Mouse (Mus musculus) forebrain, embryonic 12.5 days (tissue): ENCODE results near the gene Gng12. TPM values are rescaled to one million over a fixed set of nuclear protein-coding genes. Genes with fewer than 3 reads are reported as not detected.

Experiments
- ATAC-seq: fragments of 200-750 bp; cut with Nextera tagmentation; 2 replicates; pipeline ENCODE4 v1.8.0; 2017; ENCODE audit warnings: moderate TSS enrichment; ENCODE audit not compliant: low FRiP score
- H3K27ac ChIP-seq: fragments of 300-500 bp; sonication (generic); 2 replicates; pipeline ENCODE4 v1.5.1; 2016; ENCODE audit warnings: mild to moderate bottlenecking
- H3K27me3 ChIP-seq: fragments of 300-500 bp; sonication (generic); 2 replicates; pipeline ENCODE4 v1.6.1; 2016; ENCODE audit warnings: mild to moderate bottlenecking
- H3K36me3 ChIP-seq: fragments of 300-500 bp; sonication (generic); replicated peaks from 2 replicates; pipeline ENCODE4 v1.6.1; 2016; ENCODE audit warnings: mild to moderate bottlenecking
- H3K4me1 ChIP-seq: fragments of 300-500 bp; sonication (generic); 2 replicates; pipeline ENCODE4 v1.6.1; 2016
- H3K4me2 ChIP-seq: fragments of 300-500 bp; sonication (generic); 2 replicates; pipeline ENCODE4 v1.6.1; 2016; ENCODE audit warnings: mild to moderate bottlenecking, moderate library complexity
- H3K4me3 ChIP-seq: fragments of 300-500 bp; sonication (generic); replicated peaks from 2 replicates; pipeline ENCODE4 v1.5.1; 2016; ENCODE audit warnings: mild to moderate bottlenecking
- H3K9ac ChIP-seq: fragments of 300-500 bp; sonication (generic); 2 replicates; pipeline ENCODE4 v1.6.1; 2016; ENCODE audit warnings: mild to moderate bottlenecking
- H3K9me3 ChIP-seq: fragments of 300-500 bp; sonication (generic); 2 replicates; pipeline ENCODE4 v1.6.1; 2016
- WGBS: fragments of 180-500 bp; shearing (Covaris S2); methylation state at CpG from one replicate; pipeline ENCODE4 v1.1.7; 2016; 5-methylcytosine and 5-hydroxymethylcytosine counted together
- polyA plus RNA-seq: library from polyadenylated mRNA; unstranded; fragments of >200 nt; fragmentation: Nextera tagmentation; extraction: Ambion mirVana; gene quantifications from 2 replicates; pipeline ENCODE4 v1.2.1, GENCODE M21; 2016

The Gng12 gene
- polyA plus RNA-seq, 1 experiment from 2014 or later: 34.4 TPM

DNA sequence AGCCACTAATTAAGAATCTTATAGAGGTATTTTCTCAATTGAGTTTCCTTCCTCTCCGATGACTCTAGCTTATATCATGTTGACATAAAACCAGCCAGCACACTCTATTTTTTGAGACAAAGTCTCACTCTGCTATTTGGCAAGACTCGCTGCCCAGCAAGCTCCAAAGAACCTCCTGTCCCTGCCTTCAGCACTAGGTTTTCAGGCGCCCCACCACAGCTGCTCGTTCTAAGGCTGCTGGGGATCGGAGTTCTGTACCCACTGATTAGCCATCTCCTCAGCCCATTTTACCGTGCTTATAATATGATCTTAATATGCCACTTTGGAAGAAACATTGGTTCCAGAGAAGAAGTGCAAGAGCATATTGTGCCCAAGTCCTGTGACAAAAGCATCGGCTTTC, 26.3 kb downstream of the Gng12 start:
- Histone ChIP-seq H3K4me3 (no peak overlapping the region), H3K27ac (no peak overlapping the region), H3K4me2 (no peak overlapping the region), H3K36me3 (no peaks in the 10 kb centered on the region), H3K9me3 (no peaks in the 10 kb centered on the region), H3K9ac (no peak overlapping the region), H3K4me1 (0 out of 2 replicates have a peak, but pooled peaks cover 2% of the 10 kb centered on the region), H3K27me3 (no peaks in the 10 kb centered on the region)
- WGBS: 94% methylated on average over 7 of the region's 7 CpGs
- ATAC-seq: no peak

DNA sequence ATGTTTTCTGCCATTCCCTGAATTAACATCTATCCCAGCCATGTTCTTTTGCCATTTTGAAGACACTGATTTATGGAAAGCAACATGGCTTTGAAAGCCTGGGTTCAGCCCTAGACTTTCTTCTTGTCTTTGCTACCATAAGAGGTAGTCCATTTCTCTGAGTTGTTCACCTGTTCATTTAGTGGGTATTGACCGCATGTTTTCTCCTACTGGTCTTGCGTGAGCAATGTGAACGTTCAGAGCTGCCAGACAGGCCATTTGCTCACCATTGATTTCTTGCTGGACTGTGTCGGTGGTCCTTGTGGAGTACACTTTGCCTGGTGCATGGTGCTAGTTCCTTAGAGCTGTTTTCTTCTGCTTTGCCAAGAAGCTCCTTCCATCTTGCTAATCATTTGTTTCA, 27.7 kb downstream of the Gng12 start:
- WGBS: 89% methylated on average over 4 of the region's 4 CpGs
- no peak overlapping the region for H3K4me3 ChIP-seq
- H3K4me2 ChIP-seq: no peak overlapping the region
- H3K4me1 ChIP-seq: 0 out of 2 replicates have a peak, but pooled peaks cover 2% of the 10 kb centered on the region
- no peaks in the 10 kb centered on the region for H3K27me3 ChIP-seq
- no peaks in the 10 kb centered on the region for H3K36me3 ChIP-seq
- no peaks in the 10 kb centered on the region for H3K9me3 ChIP-seq
- no peak overlapping the region for H3K27ac ChIP-seq
- no peak for ATAC-seq
- no peak overlapping the region for H3K9ac ChIP-seq

DNA sequence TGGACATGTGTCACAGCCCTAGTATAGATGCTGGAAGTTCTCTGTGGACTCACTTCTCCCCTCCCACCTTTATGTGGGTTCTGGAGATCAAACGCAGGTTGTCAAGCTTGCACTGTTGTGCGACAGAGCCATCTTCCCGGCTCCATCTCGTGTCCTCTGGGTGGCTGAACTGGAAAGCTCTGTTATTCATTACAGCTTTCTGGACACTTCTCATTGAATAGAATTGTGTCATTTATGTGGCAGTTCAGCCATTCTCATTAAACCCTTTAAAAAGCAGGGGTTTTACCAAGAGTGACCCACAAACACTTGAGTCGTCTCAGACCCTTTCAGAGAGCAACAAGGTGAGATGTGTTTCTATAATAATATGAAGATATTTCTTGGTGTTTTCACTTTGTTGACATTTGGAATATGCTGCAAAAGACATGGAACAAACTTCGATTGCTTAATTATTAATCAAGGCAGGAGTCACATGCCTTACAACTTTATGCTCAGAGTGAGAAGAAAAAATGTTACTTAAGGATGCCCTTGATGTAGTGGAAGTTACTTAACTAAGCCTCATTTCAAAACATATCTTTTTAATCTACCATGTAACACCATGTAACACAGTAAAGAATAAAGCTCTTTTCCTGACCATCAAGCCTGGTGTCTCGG, 28.2 kb downstream of the Gng12 start:
- Histone ChIP-seq H3K27me3 (no peaks in the 10 kb centered on the region), H3K36me3 (no peaks in the 10 kb centered on the region), H3K9me3 (no peaks in the 10 kb centered on the region), H3K4me2 (no peak overlapping the region), H3K9ac (no peak overlapping the region), H3K27ac (no peak overlapping the region), H3K4me3 (no peak overlapping the region), H3K4me1 (0 out of 2 replicates have a peak, but pooled peaks cover 2% of the 10 kb centered on the region)
- 78% methylated on average over 7 of the region's 7 CpGs for WGBS
- no peak for ATAC-seq

DNA sequence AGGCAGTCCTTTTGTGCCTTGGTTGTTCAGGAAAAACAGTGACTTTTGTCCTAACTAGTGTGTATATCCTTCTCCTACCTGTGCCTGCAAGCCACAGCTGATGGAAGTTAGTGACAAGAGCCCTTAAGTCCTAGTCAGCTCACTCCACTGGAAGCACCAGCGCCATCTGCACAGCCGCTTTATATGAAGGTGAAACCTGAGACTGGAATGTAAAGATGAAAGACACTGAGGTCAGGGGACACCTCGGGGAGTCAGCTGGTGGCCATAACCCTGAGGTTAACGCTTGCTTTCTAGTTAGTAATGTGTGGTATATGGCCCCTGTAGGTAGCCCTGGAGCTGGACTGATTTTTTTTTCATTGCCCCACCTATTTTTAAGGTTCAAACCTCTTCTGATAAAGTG, 30.1 kb downstream of the Gng12 start:
- ATAC-seq: no peak
- Histone ChIP-seq H3K27ac (no peak overlapping the region), H3K27me3 (no peaks in the 10 kb centered on the region), H3K9ac (no peak overlapping the region), H3K4me3 (no peak overlapping the region), H3K36me3 (no peaks in the 10 kb centered on the region), H3K4me2 (no peak overlapping the region), H3K4me1 (0 out of 2 replicates have a peak, but pooled peaks cover 2% of the 10 kb centered on the region), H3K9me3 (no peaks in the 10 kb centered on the region)
- 26% methylated on average over 4 of the region's 4 CpGs for WGBS

DNA sequence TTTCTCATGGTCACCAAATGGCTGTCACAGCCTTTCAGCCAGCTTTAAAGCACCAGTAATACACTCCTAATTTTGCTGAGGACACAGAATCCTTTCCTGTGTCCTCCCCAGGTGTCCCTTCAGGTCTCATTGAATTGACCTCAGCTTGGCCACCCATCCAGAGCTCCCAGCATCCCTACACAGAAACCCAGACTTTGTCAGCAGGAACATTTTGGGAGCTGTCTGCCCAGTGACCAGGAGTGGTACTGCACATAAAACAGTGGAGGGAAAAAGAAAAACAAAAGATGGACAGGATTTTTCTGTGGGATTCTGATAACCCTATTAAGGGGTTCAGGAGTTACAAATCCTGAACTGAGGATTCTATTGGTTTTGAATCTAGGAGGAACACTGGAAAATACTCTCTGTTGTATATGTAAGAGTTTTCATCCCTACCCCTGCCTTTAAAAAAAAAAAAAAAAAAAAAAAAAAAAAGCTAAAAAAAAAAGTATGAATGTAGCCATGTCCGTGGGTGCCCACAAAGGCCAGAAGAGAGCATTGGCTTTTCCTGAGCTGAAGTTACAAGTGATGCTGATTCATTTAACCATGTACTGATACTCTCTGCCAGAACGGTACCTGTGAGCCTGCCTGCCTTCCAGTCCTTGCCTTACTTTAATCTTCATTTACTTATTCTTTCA, 32.9 kb downstream of the Gng12 start:
- Histone ChIP-seq H3K4me1 (0 out of 2 replicates have a peak, but pooled peaks cover 2% of the 10 kb centered on the region), H3K27ac (no peak overlapping the region), H3K9ac (no peak overlapping the region), H3K27me3 (no peaks in the 10 kb centered on the region), H3K9me3 (no peaks in the 10 kb centered on the region), H3K4me2 (no peak overlapping the region), H3K36me3 (no peaks in the 10 kb centered on the region), H3K4me3 (no peak overlapping the region)
- 89% methylated on average over 2 of the region's 2 CpGs for WGBS
- ATAC-seq: no peak

DNA sequence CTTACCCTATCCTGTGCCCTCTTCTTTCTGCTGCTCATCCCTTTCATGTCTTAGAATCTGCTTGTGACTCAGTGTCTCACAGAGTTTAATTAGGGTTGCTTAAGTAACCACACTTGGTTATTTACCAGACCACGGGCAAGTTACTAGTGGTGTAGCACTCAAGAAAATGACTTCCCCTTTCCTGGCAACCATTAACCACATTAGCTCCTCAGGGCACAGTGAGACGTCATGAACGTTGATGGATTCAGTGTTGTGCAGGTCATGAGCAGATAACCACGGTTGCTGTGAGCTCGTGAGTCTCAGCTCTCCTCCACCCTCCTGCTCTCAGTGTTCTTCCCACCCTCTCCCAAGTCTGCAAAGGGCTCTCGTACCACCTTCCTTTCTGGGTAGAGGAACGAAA, 33.5 kb downstream of the Gng12 start:
- ATAC-seq: no peak
- H3K27me3 ChIP-seq: no peaks in the 10 kb centered on the region
- H3K36me3 ChIP-seq: no peaks in the 10 kb centered on the region
- H3K27ac ChIP-seq: no peak overlapping the region
- no peaks in the 10 kb centered on the region for H3K9me3 ChIP-seq
- 0 out of 2 replicates have a peak, but pooled peaks cover 2% of the 10 kb centered on the region for H3K4me1 ChIP-seq
- H3K9ac ChIP-seq: no peak overlapping the region
- 78% methylated on average over 7 of the region's 7 CpGs for WGBS
- no peak overlapping the region for H3K4me3 ChIP-seq
- no peak overlapping the region for H3K4me2 ChIP-seq

DNA sequence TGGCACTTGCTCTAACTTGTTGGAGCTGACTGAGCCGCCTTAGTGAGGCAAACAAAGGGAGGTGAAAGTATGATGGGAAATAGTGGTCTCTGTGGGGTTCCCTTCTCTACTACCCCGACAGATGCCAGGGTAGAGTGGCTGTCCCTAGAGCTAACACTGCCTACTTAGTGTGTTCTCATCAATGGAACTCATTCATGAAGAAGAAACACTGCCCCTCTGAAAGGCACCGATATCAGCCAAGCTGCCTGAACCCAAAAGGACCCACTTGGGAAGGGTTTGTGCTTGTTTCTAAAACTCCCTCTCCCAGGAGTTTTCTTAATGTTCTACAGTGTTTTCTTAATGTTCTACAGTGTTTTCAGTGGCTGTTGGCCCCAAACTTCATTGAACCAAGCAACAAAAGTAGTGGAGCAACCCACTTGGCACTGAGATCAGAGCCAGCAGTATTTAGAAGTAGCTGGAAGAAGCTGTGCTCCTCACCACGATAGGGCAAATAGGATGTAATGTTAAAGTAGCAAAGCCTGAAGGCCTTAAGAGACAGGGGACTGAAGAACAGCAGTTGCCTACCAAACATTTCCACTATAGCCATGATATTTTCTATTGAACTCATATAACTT, 36.1 kb downstream of the Gng12 start:
- Histone ChIP-seq H3K9me3 (no peaks in the 10 kb centered on the region), H3K36me3 (no peaks in the 10 kb centered on the region), H3K4me3 (no peak overlapping the region), H3K4me1 (no peaks in the 10 kb centered on the region), H3K27me3 (no peaks in the 10 kb centered on the region), H3K4me2 (no peak overlapping the region), H3K27ac (no peak overlapping the region), H3K9ac (no peak overlapping the region)
- 77% methylated on average over 4 of the region's 4 CpGs for WGBS
- no peak for ATAC-seq

DNA sequence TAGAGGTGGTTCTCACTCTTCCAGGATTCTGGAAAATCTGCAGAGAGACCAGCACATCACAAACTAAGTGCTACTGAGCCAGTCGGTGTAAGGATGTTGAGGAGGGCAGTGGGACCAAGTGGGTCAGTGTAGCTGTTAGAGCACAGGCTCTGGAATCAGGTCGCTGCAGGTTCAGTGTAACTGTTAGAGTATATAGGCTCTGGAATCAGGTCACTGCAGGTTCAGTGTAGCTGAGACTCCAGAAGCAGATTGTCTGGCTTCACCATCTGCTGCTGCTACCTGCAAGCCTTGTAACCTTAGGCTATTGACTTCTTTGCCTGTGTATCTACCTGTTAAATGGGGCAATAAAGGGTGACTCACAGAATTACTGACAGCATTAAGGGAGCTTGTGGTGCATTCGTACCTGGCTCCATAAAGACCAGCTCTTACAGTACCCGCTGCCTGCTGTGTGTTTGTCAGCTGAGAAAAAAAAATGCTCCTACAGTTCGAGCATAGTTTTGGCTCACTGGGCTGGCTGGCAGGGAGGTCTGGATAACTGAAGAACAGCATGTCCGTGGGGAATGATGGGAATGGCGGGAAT, 44.5 kb downstream of the Gng12 start:
- Histone ChIP-seq H3K4me2 (no peak overlapping the region), H3K4me3 (no peak overlapping the region), H3K36me3 (no peaks in the 10 kb centered on the region), H3K9me3 (no peaks in the 10 kb centered on the region), H3K4me1 (peaks cover 22% of the 10 kb centered on the region), H3K27ac (no peak overlapping the region), H3K27me3 (no peaks in the 10 kb centered on the region), H3K9ac (no peak overlapping the region)
- WGBS: 80% methylated on average over 7 of the region's 7 CpGs
- no peak for ATAC-seq

DNA sequence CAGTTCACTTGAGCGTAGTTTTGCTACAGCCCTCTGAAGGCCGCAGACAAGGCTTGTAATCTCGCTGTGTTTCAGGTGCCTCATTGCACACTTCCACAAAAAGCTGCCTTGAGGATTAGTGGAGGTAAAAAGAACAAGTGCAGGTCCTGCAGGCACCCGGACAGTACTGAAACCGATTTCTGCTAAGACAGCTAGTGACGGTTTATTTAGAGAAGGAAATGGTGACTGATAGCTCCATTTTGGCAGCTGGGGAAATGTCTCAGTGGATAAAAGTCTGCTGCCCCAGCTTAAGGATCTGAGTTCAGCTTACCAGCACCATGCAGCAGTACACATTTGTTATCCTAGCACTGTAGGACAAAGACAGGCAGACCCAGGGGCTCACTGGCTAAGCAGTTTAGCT, 45.6 kb downstream of the Gng12 start:
- peaks cover 22% of the 10 kb centered on the region for H3K4me1 ChIP-seq
- no peaks in the 10 kb centered on the region for H3K36me3 ChIP-seq
- no peaks in the 10 kb centered on the region for H3K9me3 ChIP-seq
- no peak overlapping the region for H3K4me2 ChIP-seq
- no peak overlapping the region for H3K4me3 ChIP-seq
- no peak overlapping the region for H3K27ac ChIP-seq
- WGBS: 58% methylated on average over 6 of the region's 6 CpGs
- no peak overlapping the region for H3K9ac ChIP-seq
- H3K27me3 ChIP-seq: no peaks in the 10 kb centered on the region
- no peak for ATAC-seq

DNA sequence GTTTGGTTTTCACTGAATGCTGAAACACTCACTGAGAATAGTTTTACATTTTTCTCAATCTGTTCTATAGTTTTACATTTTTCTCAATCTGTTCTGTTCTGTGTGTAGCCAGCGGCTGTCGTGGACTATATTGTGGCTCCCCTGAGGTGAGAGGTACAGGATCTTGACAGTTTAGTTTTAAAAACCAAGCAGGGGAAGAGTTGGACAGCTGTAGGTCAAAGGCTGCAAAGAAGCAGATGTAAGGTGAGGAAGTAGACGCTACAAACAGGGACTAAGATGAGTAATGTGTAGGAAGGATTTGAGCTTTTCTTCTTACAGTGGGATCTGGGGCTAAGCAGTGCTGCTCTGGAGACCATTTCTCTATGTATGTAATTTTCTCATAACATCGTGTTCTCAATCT, 46.6 kb downstream of the Gng12 start:
- H3K4me1 ChIP-seq: peaks cover 22% of the 10 kb centered on the region
- H3K27ac ChIP-seq: no peak overlapping the region
- no peak overlapping the region for H3K4me2 ChIP-seq
- no peak overlapping the region for H3K9ac ChIP-seq
- WGBS: 75% methylated on average over 4 of the region's 4 CpGs
- H3K36me3 ChIP-seq: no peaks in the 10 kb centered on the region
- no peaks in the 10 kb centered on the region for H3K27me3 ChIP-seq
- no peak overlapping the region for H3K4me3 ChIP-seq
- no peaks in the 10 kb centered on the region for H3K9me3 ChIP-seq
- no peak for ATAC-seq

DNA sequence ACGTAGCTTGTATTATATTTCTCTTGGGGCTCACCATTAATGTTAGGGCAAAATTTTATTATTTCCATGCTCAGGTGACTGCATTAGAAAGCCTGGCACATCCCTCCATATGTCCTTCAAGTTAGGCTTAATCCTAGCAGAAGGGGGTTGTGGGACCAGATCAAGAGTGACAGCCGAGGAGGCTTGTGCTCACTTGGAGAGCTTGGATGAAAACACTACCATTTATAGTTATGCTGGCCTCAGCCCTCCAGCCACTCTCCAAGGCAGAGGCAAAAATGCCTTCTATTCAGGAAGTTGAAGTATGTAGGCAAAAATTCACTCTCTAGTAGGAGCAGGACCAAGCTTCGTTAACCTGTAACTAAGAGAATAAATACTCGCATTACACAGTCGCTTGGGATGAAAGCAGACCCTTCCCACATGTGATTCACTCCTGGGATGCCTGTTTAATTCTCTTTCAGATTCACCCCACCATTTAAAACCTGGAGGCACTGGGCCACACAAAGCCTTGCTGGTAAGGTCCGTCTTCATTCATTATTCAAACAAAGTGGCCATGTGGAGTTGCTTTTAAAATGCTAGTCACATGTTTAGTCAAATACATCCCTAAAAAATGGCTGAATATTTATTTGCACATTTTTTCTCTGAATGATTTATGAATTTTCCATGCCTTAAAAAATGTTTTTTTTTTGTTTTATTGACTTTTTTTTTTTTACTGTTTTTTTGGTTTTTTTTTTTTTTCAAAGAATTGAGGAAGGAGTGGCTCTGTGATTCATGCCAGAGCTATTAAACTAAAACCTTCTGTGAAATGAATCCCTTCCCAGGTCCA, 47.4 kb downstream of the Gng12 start:
- peak overlapping the region; percentile 33; the same call in 1 of the 2 replicates for H3K27ac ChIP-seq

More for the DNA sequence above, 47.4 kb downstream of the Gng12 start:
- Histone ChIP-seq H3K36me3 (no peaks in the 10 kb centered on the region), H3K4me1 (peaks cover 22% of the 10 kb centered on the region), H3K4me2 (no peak overlapping the region), H3K4me3 (no peak overlapping the region), H3K27me3 (no peaks in the 10 kb centered on the region), H3K9me3 (no peaks in the 10 kb centered on the region), H3K9ac (no peak overlapping the region)
- peak; percentile 60; the same call in 1 of the 2 replicates for ATAC-seq
- WGBS: 18% methylated on average over 6 of the region's 6 CpGs
